Mouse (Mus musculus) macrophage (primary cell): Measurements from ENCODE around the gene Ctnnbip1. TPM values are rescaled to one million over a fixed set of nuclear protein-coding genes. Genes with fewer than 3 reads are reported as not detected.

Experiments used
- H3K27ac ChIP-seq: fragments of 350-480 bp; formaldehyde crosslinking; 2 replicates; pipeline ENCODE4 v1.9.0; 2021
- H3K36me3 ChIP-seq: fragments of 350-480 bp; formaldehyde crosslinking; 2 replicates; pipeline ENCODE4 v1.9.0; 2021; ENCODE audit errors: inconsistent target
- H3K4me3 ChIP-seq: fragments of 350-480 bp; formaldehyde crosslinking; 2 replicates; pipeline ENCODE4 v1.9.0; 2021; ENCODE audit errors: inconsistent target
- H3K79me2 ChIP-seq: fragments of 350-480 bp; formaldehyde crosslinking; 2 replicates; pipeline ENCODE4 v1.9.0; 2021; ENCODE audit errors: inconsistent target
- WGBS: methylation state at CpG from one replicate; pipeline ENCODE4 v1.1.7; 2026; ENCODE audit warnings: inconsistent platforms; ENCODE audit not compliant: missing documents; 5-methylcytosine and 5-hydroxymethylcytosine counted together
- polyA plus RNA-seq: library from polyadenylated mRNA; stranded (reverse); fragments of 250-400 nt; gene quantifications from 3 replicates; pipeline ENCODE4 v1.2.4, GENCODE M21; 2018; ENCODE audit warnings: inconsistent platforms

The Ctnnbip1 gene
- polyA plus RNA-seq, 1 experiment from 2014 or later: 7.0 TPM

GRCm38 (mm10) chr4:149504363-149504762 lies 13.7 kb upstream of the Ctnnbip1 start:
- Histone ChIP-seq H3K36me3 (no peaks in the 10 kb centered on the region), H3K4me3 (no peak overlapping the region), H3K27ac (peak overlapping the region; percentile 21; the same call in 1 of the 2 replicates), H3K79me2 (no peaks in the 10 kb centered on the region)
- 100% methylated on average over 4 of the region's 5 CpGs for WGBS

- peak overlapping the region; percentile 21; the same call in 1 of the 2 replicates for H3K27ac ChIP-seq
- no peaks in the 10 kb centered on the region for H3K79me2 ChIP-seq
- WGBS: 3% methylated on average over 3 of the region's 3 CpGs
- H3K4me3 ChIP-seq: no peak overlapping the region
- no peaks in the 10 kb centered on the region for H3K36me3 ChIP-seq
Measured at GRCm38 (mm10) chr4:149504858-149505257, 13.2 kb upstream of the Ctnnbip1 start.

GRCm38 (mm10) chr4:149505261-149505967 lies 12.6 kb upstream of the Ctnnbip1 start:
- WGBS: 89% methylated on average over 6 of the region's 15 CpGs
- Histone ChIP-seq H3K4me3 (no peak overlapping the region), H3K36me3 (no peaks in the 10 kb centered on the region), H3K27ac (no peak overlapping the region), H3K79me2 (no peaks in the 10 kb centered on the region)

- H3K4me3 ChIP-seq: no peak overlapping the region
- no peak overlapping the region for H3K27ac ChIP-seq
- H3K79me2 ChIP-seq: no peaks in the 10 kb centered on the region
- 79% methylated on average over 3 of the region's 3 CpGs for WGBS
- H3K36me3 ChIP-seq: no peaks in the 10 kb centered on the region
Measured at GRCm38 (mm10) chr4:149506904-149507303, 11.1 kb upstream of the Ctnnbip1 start.

- no peaks in the 10 kb centered on the region for H3K36me3 ChIP-seq
- H3K27ac ChIP-seq: no peak overlapping the region
- 24% methylated on average over 6 of the region's 6 CpGs for WGBS
- no peak overlapping the region for H3K4me3 ChIP-seq
- H3K79me2 ChIP-seq: no peaks in the 10 kb centered on the region
Measured at GRCm38 (mm10) chr4:149511221-149511646, 6.8 kb upstream of the Ctnnbip1 start.

GRCm38 (mm10) chr4:149512072-149512471 lies 6.0 kb upstream of the Ctnnbip1 start:
- Histone ChIP-seq H3K4me3 (no peak overlapping the region), H3K79me2 (no peaks in the 10 kb centered on the region), H3K36me3 (no peaks in the 10 kb centered on the region), H3K27ac (no peak overlapping the region)
- 88% methylated on average over 7 of the region's 7 CpGs for WGBS

- Histone ChIP-seq H3K27ac (no peak overlapping the region), H3K79me2 (no peaks in the 10 kb centered on the region), H3K36me3 (no peaks in the 10 kb centered on the region), H3K4me3 (no peak overlapping the region)
- WGBS: 96% methylated on average over 5 of the region's 5 CpGs
Measured at GRCm38 (mm10) chr4:149515706-149516105, 2.3 kb upstream of the Ctnnbip1 start.

- WGBS: 11% methylated on average over 52 of the region's 52 CpGs
- H3K4me3 ChIP-seq: peak overlapping the region; percentile 36
- no peaks in the 10 kb centered on the region; the same call in 1 of the 2 replicates for H3K79me2 ChIP-seq
- no peaks in the 10 kb centered on the region for H3K36me3 ChIP-seq
- H3K27ac ChIP-seq: no peak overlapping the region
Measured at GRCm38 (mm10) chr4:149518351-149519220, 550 bp downstream of the Ctnnbip1 start.

GRCm38 (mm10) chr4:149521258-149521657 lies 3.2 kb downstream of the Ctnnbip1 start:
- Histone ChIP-seq H3K27ac (no peak overlapping the region), H3K4me3 (no peak overlapping the region), H3K79me2 (no peaks in the 10 kb centered on the region; the same call in 1 of the 2 replicates), H3K36me3 (no peaks in the 10 kb centered on the region)
- 92% methylated on average over 10 of the region's 10 CpGs for WGBS

- WGBS: 94% methylated on average over 6 of the region's 6 CpGs
- H3K36me3 ChIP-seq: no peaks in the 10 kb centered on the region
- H3K4me3 ChIP-seq: no peak overlapping the region
- no peak overlapping the region for H3K27ac ChIP-seq
- no peaks in the 10 kb centered on the region; the same call in 1 of the 2 replicates for H3K79me2 ChIP-seq
Measured at GRCm38 (mm10) chr4:149523961-149524360, 5.9 kb downstream of the Ctnnbip1 start.

GRCm38 (mm10) chr4:149525170-149525569 lies 7.1 kb downstream of the Ctnnbip1 start:
- 91% methylated on average over 4 of the region's 4 CpGs for WGBS
- Histone ChIP-seq H3K27ac (no peak overlapping the region), H3K36me3 (no peaks in the 10 kb centered on the region), H3K79me2 (no peaks in the 10 kb centered on the region; the same call in 1 of the 2 replicates), H3K4me3 (no peak overlapping the region)

- WGBS: 98% methylated on average over 5 of the region's 6 CpGs
- H3K36me3 ChIP-seq: no peaks in the 10 kb centered on the region
- no peak overlapping the region for H3K4me3 ChIP-seq
- H3K79me2 ChIP-seq: no peaks in the 10 kb centered on the region; the same call in 1 of the 2 replicates
- H3K27ac ChIP-seq: no peak overlapping the region
Measured at GRCm38 (mm10) chr4:149525811-149526210, 7.8 kb downstream of the Ctnnbip1 start.

- no peaks in the 10 kb centered on the region; the same call in 1 of the 2 replicates for H3K79me2 ChIP-seq
- no peak overlapping the region for H3K27ac ChIP-seq
- WGBS: 81% methylated on average over 7 of the region's 7 CpGs
Measured at GRCm38 (mm10) chr4:149526330-149526729, 8.3 kb downstream of the Ctnnbip1 start.

GRCm38 (mm10) chr4:149527621-149528354 lies 9.8 kb downstream of the Ctnnbip1 start:
- H3K79me2 ChIP-seq: no peaks in the 10 kb centered on the region
- no peak overlapping the region for H3K4me3 ChIP-seq
- H3K27ac ChIP-seq: no peak overlapping the region
- 84% methylated on average over 15 of the region's 15 CpGs for WGBS
- H3K36me3 ChIP-seq: no peaks in the 10 kb centered on the region

More at GRCm38 (mm10) chr4:149526330-149526729, 8.3 kb downstream of the Ctnnbip1 start:
- Histone ChIP-seq H3K36me3 (no peaks in the 10 kb centered on the region), H3K4me3 (no peak overlapping the region)
